ENCODE assay signal across 8 mouse cellular contexts in genomic region chr7:6344124-6344523, GRCm38 (mm10). TPM values are rescaled to one million over a fixed set of nuclear protein-coding genes. Genes with fewer than 3 reads are reported as not detected.
DNase-seq lines count a peak whose midpoint lies in the region; ATAC-seq and TF ChIP-seq lines count a peak whose summit lies in the region.

No protein-coding gene starts in this region.

- no peaks in the 10 kb centered on the region for H3K27me3 ChIP-seq in heart, embryonic 14.5 days (ENCODE audit: control insufficient read depth, insufficient read depth, low read length)
- no peaks in the 10 kb centered on the region for H3K27me3 ChIP-seq in hindbrain, embryonic 14.5 days (ENCODE audit: control insufficient read depth, insufficient read depth, low read length)
- no peaks in the 10 kb centered on the region for H3K27me3 ChIP-seq in midbrain, embryonic 12.5 days

- H3K4me3 ChIP-seq in heart, embryonic 14.5 days (ENCODE audit: control insufficient read depth in 1 of 2, insufficient read depth in 1 of 2, low read depth in 1 of 2, low read length in 2 of 2) = peak overlapping the region; percentile 70 to 86
- H3K4me3 ChIP-seq in cortical plate, adult 2 months (ENCODE audit: insufficient read depth, low read length) = peak overlapping the region; percentile 49
- H3K4me3 ChIP-seq in hindbrain, embryonic 14.5 days (replicated peaks; ENCODE audit: low read length) = peak overlapping the region; percentile 65
- peak overlapping the region; percentile 66 for H3K4me3 ChIP-seq in midbrain, embryonic 12.5 days

- peak overlapping the region; percentile 70 for H3K4me2 ChIP-seq in heart, embryonic 14.5 days (ENCODE audit: low read length)
- H3K4me2 ChIP-seq in hindbrain, embryonic 14.5 days (replicated peaks) = peak overlapping the region; percentile 54
- peak overlapping the region; percentile 47 for H3K4me2 ChIP-seq in midbrain, embryonic 12.5 days (replicated peaks)

- H3K27ac ChIP-seq in heart, embryonic 14.5 days (replicated peaks in 1 of 2; ENCODE audit: control insufficient read depth in 1 of 2, insufficient read depth in 1 of 2, low read depth in 2 of 2, low read length in 2 of 2) = no peak overlapping the region
- no peak overlapping the region for H3K27ac ChIP-seq in cortical plate, adult 2 months (ENCODE audit: insufficient read depth, low read length)
- H3K27ac ChIP-seq in hindbrain, embryonic 14.5 days = no peak overlapping the region
- no peak overlapping the region for H3K27ac ChIP-seq in midbrain, embryonic 12.5 days (replicated peaks)

- DNase-seq in heart, adult 11 months = no peak
- no peak for DNase-seq in hindbrain, embryonic 14.5 days (ENCODE audit: low spot score)
- DNase-seq in right cerebral cortex, postnatal 36 days (ENCODE audit: low spot score in 2 of 2) = no peak
- no peak for DNase-seq in frontal cortex, postnatal 25 days (ENCODE audit: low spot score in 2 of 2)
- no peak for DNase-seq in urinary bladder, adult 18-20 months (ENCODE audit: low spot score in 2 of 2)

- no peak for ATAC-seq in heart, embryonic 14.5 days (ENCODE audit: insufficient number of reproducible peaks, insufficient read depth, low FRiP score, low read depth)
- ATAC-seq in hindbrain, embryonic 14.5 days (ENCODE audit: low FRiP score) = peak; percentile 53
- ATAC-seq in midbrain, embryonic 12.5 days (ENCODE audit: low FRiP score, low read depth) = peak; percentile 53

- no peaks in the 10 kb centered on the region for H3K9me3 ChIP-seq in heart, embryonic 14.5 days (ENCODE audit: control insufficient read depth, low read length)
- no peaks in the 10 kb centered on the region for H3K9me3 ChIP-seq in hindbrain, embryonic 14.5 days (ENCODE audit: control insufficient read depth, low read length)
- no peaks in the 10 kb centered on the region for H3K9me3 ChIP-seq in midbrain, embryonic 12.5 days

- no peaks in the 10 kb centered on the region for H3K36me3 ChIP-seq in heart, embryonic 14.5 days (ENCODE audit: control insufficient read depth, insufficient read depth, low read length)
- H3K36me3 ChIP-seq in hindbrain, embryonic 14.5 days (replicated peaks; ENCODE audit: control insufficient read depth, insufficient read depth) = no peaks in the 10 kb centered on the region; the same call in 1 of the 2 replicates
- no peaks in the 10 kb centered on the region for H3K36me3 ChIP-seq in midbrain, embryonic 12.5 days

- TF ChIP-seq CTCF in cortical plate, adult 2 months (IDR thresholded peaks at IDR 0.05; ENCODE audit: extremely low read depth, insufficient read depth, low read length) = no peak

- H3K4me1 ChIP-seq in heart, embryonic 14.5 days (ENCODE audit: control insufficient read depth in 2 of 2, insufficient read depth in 2 of 2, low read length in 2 of 2) = no peaks in the 10 kb centered on the region
- no peaks in the 10 kb centered on the region for H3K4me1 ChIP-seq in cortical plate, adult 2 months (ENCODE audit: control insufficient read depth, insufficient read depth, low read length)
- peaks cover 5% of the 10 kb centered on the region; the same call in 1 of the 2 replicates for H3K4me1 ChIP-seq in hindbrain, embryonic 14.5 days (replicated peaks; ENCODE audit: control insufficient read depth, insufficient read depth, low read length)
- H3K4me1 ChIP-seq in midbrain, embryonic 12.5 days = no peaks in the 10 kb centered on the region

- 32% methylated on average over 10 of the region's 10 CpGs for WGBS in heart, embryonic 14.5 days
- WGBS in hindbrain, embryonic 14.5 days = 29% methylated on average over 10 of the region's 10 CpGs
- WGBS in midbrain, embryonic 12.5 days = 29% methylated on average over 10 of the region's 10 CpGs

- no peak for TF ChIP-seq POLR2A in cortical plate, adult 2 months (IDR thresholded peaks at IDR 0.05; ENCODE audit: extremely low read depth, insufficient read depth, low read length)

- H3K9ac ChIP-seq in heart, embryonic 14.5 days (ENCODE audit: low read length) = peak overlapping the region; percentile 74
- peak overlapping the region; percentile 70 for H3K9ac ChIP-seq in hindbrain, embryonic 14.5 days
- H3K9ac ChIP-seq in midbrain, embryonic 12.5 days (replicated peaks) = 0 out of 2 replicates have a peak overlapping the region, but pooled peaks have one; percentile 59

RNA-seq across cellular contexts. Expression of gene Gm3854, which starts 0.6 kb away (rescaled TPM):
- 1.2 and 1.5 TPM in 2 replicates for polyA plus RNA-seq in heart, embryonic 14.5 days (2014; fragmentation: Nextera tagmentation; extraction: Ambion mirVana)
- polyA plus RNA-seq in cortical plate, adult 2 months (2012; rRNA removed) = 3.4 and 4.2 TPM in 2 replicates
- 5.9 and 6.5 TPM in 2 replicates for polyA plus RNA-seq in hindbrain, embryonic 14.5 days (2014; fragmentation: Nextera tagmentation; extraction: Ambion mirVana)
- polyA plus RNA-seq in midbrain, embryonic 12.5 days (2016; fragmentation: Nextera tagmentation; extraction: Ambion mirVana) = 4.5 and 4.8 TPM in 2 replicates

RNA-seq across cellular contexts. Expression of gene Zfp583, which starts 13.0 kb away (rescaled TPM):
- 4.0 and 6.0 TPM in 2 replicates for polyA plus RNA-seq in heart, embryonic 14.5 days (2014; fragmentation: Nextera tagmentation; extraction: Ambion mirVana)
- 7.6 and 8.0 TPM in 2 replicates for polyA plus RNA-seq in cortical plate, adult 2 months (2012; rRNA removed)
- 14.4 and 18.2 TPM in 2 replicates for polyA plus RNA-seq in hindbrain, embryonic 14.5 days (2014; fragmentation: Nextera tagmentation; extraction: Ambion mirVana)
- polyA plus RNA-seq in midbrain, embryonic 12.5 days (2016; fragmentation: Nextera tagmentation; extraction: Ambion mirVana) = 7.9 and 8.7 TPM in 2 replicates

RNA-seq across cellular contexts. Expression of gene Zfp78, which starts 19.0 kb away (rescaled TPM):
- 1.6 and 1.8 TPM in 2 replicates for polyA plus RNA-seq in heart, embryonic 14.5 days (2014; fragmentation: Nextera tagmentation; extraction: Ambion mirVana)
- polyA plus RNA-seq in cortical plate, adult 2 months (2012; rRNA removed) = 2.6 and 3.1 TPM in 2 replicates
- 5.7 and 6.6 TPM in 2 replicates for polyA plus RNA-seq in hindbrain, embryonic 14.5 days (2014; fragmentation: Nextera tagmentation; extraction: Ambion mirVana)
- polyA plus RNA-seq in midbrain, embryonic 12.5 days (2016; fragmentation: Nextera tagmentation; extraction: Ambion mirVana) = 2.4 and 3.1 TPM in 2 replicates

RNA-seq across cellular contexts. Expression of gene Zfp28, which starts 39.0 kb away (rescaled TPM):
- polyA plus RNA-seq in heart, embryonic 14.5 days (2014; fragmentation: Nextera tagmentation; extraction: Ambion mirVana) = 6.9 and 10.7 TPM in 2 replicates
- polyA plus RNA-seq in cortical plate, adult 2 months (2012; rRNA removed) = 8.1 and 8.6 TPM in 2 replicates
- polyA plus RNA-seq in hindbrain, embryonic 14.5 days (2014; fragmentation: Nextera tagmentation; extraction: Ambion mirVana) = 15.2 and 16.0 TPM in 2 replicates
- polyA plus RNA-seq in midbrain, embryonic 12.5 days (2016; fragmentation: Nextera tagmentation; extraction: Ambion mirVana) = 14.8 and 16.0 TPM in 2 replicates

RNA-seq across cellular contexts. Expression of gene Smim17, which starts 54.4 kb away (rescaled TPM):
- 0.74 TPM in 1 of 2 replicates, not detected in the other for polyA plus RNA-seq in heart, embryonic 14.5 days (2014; fragmentation: Nextera tagmentation; extraction: Ambion mirVana)
- 7.5 and 7.6 TPM in 2 replicates for polyA plus RNA-seq in cortical plate, adult 2 months (2012; rRNA removed)
- 8.2 and 8.3 TPM in 2 replicates for polyA plus RNA-seq in hindbrain, embryonic 14.5 days (2014; fragmentation: Nextera tagmentation; extraction: Ambion mirVana)
- polyA plus RNA-seq in midbrain, embryonic 12.5 days (2016; fragmentation: Nextera tagmentation; extraction: Ambion mirVana) = 0.85 and 1.1 TPM in 2 replicates
